Mouse (Mus musculus): ENCODE data around the gene Akap13. TPM values are rescaled to one million over a fixed set of nuclear protein-coding genes. Genes with fewer than 3 reads are reported as not detected.
"Not testable (repeated sequence)": the region's sequence is repeated elsewhere in the genome, so short reads cannot be mapped to it uniquely, and the experiment has no call there.

The Akap13 gene
- polyA plus RNA-seq, 1 experiment from 2014 or later, result 44.6 TPM

DNA sequence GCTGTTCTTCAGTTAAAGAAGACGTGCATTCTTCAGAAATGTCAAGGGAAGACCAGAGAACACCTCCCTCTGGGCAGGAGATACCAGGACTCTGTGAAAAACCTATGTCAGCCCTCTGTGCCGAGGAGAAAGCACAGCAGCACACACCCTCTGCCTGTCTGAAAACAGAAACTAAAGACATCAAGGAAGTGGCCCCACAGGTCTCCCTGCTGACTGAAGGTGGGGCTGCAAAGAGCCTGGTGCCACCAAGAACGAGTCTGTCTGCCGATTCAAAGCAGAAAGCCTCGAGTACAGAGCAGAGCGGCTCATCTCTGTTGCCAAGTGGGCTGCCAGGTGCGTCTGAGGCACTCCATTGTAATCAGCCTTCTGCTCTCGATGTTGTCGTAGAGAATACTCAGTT, 155.1 kb downstream of the Akap13 start:
- no peak for DNase-seq
- TF ChIP-seq CTCF (IDR thresholded peaks at IDR 0.05; ENCODE audit: low read depth), result no peak
- Histone ChIP-seq H3K27ac (ENCODE audit: low read depth) (peak overlapping the region; percentile 20; the same call in 1 of the 2 replicates), H3K4me2 (no peak overlapping the region), H3K27me3 (ENCODE audit: insufficient read depth, low read length) (no peaks in the 10 kb centered on the region), H3K36me3 (ENCODE audit: insufficient read depth) (peaks cover 34% of the 10 kb centered on the region), H3K4me1 (ENCODE audit: insufficient read depth) (0 out of 2 replicates have a peak, but pooled peaks cover 4% of the 10 kb centered on the region), H3K9me3 (ENCODE audit: low read depth, low read length) (no peaks in the 10 kb centered on the region), H3K9ac (no peak overlapping the region), H3K4me3 (ENCODE audit: low read depth, low read length) (no peak overlapping the region)
- no peak for ATAC-seq (ENCODE audit: insufficient read depth)
- WGBS, result 70% methylated on average over 9 of the region's 9 CpGs

DNA sequence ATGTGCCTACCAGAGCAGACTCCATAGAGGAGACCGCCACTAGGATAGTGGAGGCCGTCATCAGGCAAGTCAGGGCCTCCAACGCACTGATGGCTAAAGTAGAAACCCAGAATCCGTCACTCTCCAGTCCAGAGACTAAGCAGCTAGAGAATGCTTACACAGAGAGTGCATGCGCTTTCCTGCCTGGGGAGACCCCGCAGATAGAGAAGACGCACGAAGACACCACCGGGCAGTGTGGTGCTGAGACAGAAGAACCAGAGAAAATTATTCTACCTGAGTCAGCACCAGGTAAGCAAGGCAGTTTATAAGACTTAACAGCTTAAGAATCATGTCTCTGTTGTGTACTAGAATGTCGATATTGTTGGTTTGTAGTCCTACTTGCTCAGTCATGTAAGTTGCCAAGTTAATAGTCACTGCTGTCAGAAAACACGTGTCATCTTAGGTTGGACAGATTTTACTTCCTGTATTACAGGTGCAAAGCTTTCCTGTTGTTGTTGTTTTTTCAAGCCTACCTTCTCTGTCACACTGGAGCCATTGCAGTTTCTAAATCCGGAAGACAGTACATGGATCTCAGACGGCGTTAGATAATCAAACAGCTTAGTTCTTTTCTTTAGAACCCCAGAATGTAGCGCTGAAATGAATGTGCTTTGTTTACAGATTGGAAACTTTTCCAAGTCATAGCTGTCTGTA, 156.1 kb downstream of the Akap13 start:
- ATAC-seq (ENCODE audit: insufficient read depth), result peak; percentile 12; the same call in 1 of the 2 replicates
- WGBS, result 73% methylated on average over 15 of the region's 15 CpGs
- H3K4me1 ChIP-seq (ENCODE audit: insufficient read depth), result 0 out of 2 replicates have a peak, but pooled peaks cover 4% of the 10 kb centered on the region
- peaks cover 37% of the 10 kb centered on the region for H3K36me3 ChIP-seq (ENCODE audit: insufficient read depth)
- no peak for TF ChIP-seq CTCF (IDR thresholded peaks at IDR 0.05; ENCODE audit: low read depth)
- H3K4me2 ChIP-seq, result peak overlapping the region; percentile 44
- no peaks in the 10 kb centered on the region for H3K9me3 ChIP-seq (ENCODE audit: low read depth, low read length)
- no peaks in the 10 kb centered on the region for H3K27me3 ChIP-seq (ENCODE audit: insufficient read depth, low read length)
- no peak overlapping the region for H3K4me3 ChIP-seq (ENCODE audit: low read depth, low read length)
- H3K27ac ChIP-seq (ENCODE audit: low read depth), result peak overlapping the region; percentile 61
- no peak for DNase-seq
- no peak overlapping the region for H3K9ac ChIP-seq

DNA sequence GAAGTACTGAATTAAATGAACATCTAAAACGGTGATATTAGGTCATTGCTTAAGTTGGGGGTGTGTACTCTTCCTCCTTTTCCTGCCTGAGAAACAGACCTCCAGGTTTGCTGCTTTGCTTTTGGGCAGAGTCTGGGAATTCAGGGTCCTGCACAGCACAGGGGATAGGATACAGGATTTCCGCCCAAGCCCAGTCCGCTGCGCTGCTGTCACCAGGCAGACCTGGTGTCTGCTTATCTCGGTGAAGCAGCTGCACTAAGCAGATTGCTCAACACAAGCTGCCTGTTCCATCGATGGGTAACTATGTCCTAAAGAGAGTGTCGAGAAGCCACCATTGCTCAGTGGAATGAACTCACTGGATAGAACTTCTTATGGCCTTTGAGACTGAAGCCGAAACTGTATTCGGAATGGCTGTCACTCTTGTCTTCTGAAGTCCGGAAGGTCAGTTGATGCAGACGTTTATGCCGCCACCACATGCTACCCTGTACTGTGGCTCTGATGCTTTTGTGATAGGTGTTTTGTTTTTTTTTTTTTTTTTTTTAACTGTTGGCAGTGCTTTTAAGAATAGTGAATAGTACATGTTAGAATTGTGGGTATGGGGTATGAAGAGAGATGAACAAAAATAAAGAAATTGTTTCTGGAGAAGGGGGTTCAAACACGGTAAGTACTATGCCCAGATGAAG, 156.8 kb downstream of the Akap13 start:
- H3K27me3 ChIP-seq (ENCODE audit: insufficient read depth, low read length), result no peaks in the 10 kb centered on the region
- peak overlapping the region; percentile 44 for H3K4me2 ChIP-seq
- WGBS, result 43% methylated on average over 13 of the region's 13 CpGs
- 0 out of 2 replicates have a peak overlapping the region, but pooled peaks have one; percentile 25 for H3K9ac ChIP-seq
- H3K36me3 ChIP-seq (ENCODE audit: insufficient read depth), result peaks cover 37% of the 10 kb centered on the region
- H3K9me3 ChIP-seq (ENCODE audit: low read depth, low read length), result no peaks in the 10 kb centered on the region
- H3K4me1 ChIP-seq (ENCODE audit: insufficient read depth), result 0 out of 2 replicates have a peak, but pooled peaks cover 4% of the 10 kb centered on the region
- no peak for TF ChIP-seq CTCF (IDR thresholded peaks at IDR 0.05; ENCODE audit: low read depth)
- ATAC-seq (ENCODE audit: insufficient read depth) (peak; percentile 86), DNase-seq (peak; percentile 69)
- H3K4me3 ChIP-seq (ENCODE audit: low read depth, low read length), result peak overlapping the region; percentile 19
- peak overlapping the region; percentile 61 for H3K27ac ChIP-seq (ENCODE audit: low read depth)

DNA sequence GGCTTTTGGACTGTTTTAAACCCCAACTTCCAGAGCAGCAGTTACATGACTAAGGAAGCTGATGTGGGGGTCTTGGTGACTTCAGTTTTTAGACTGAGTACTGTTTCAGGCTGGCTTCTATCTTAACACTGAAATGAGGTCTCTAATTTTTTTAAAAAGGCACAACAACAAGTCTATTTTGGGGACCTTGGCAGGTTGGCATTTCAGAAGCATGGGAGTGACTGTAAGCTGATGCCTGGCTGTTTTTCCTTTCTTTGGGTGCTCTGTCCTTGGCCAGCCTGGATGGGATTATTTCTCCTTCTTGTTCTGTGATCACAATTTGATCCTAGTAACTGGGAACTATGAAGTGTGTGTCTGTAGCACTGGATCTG, 157.3 kb downstream of the Akap13 start:
- TF ChIP-seq CTCF (IDR thresholded peaks at IDR 0.05; ENCODE audit: low read depth), result no peak
- no peak for DNase-seq
- no peak for ATAC-seq (ENCODE audit: insufficient read depth)
- peak overlapping the region; percentile 19 for H3K4me3 ChIP-seq (ENCODE audit: low read depth, low read length)
- H3K9ac ChIP-seq, result 0 out of 2 replicates have a peak overlapping the region, but pooled peaks have one; percentile 25
- H3K27ac ChIP-seq (ENCODE audit: low read depth), result peak overlapping the region; percentile 61
- no peaks in the 10 kb centered on the region for H3K27me3 ChIP-seq (ENCODE audit: insufficient read depth, low read length)
- peaks cover 37% of the 10 kb centered on the region for H3K36me3 ChIP-seq (ENCODE audit: insufficient read depth)
- no peaks in the 10 kb centered on the region for H3K9me3 ChIP-seq (ENCODE audit: low read depth, low read length)
- H3K4me1 ChIP-seq (ENCODE audit: insufficient read depth), result 0 out of 2 replicates have a peak, but pooled peaks cover 4% of the 10 kb centered on the region
- H3K4me2 ChIP-seq, result peak overlapping the region; percentile 44

DNA sequence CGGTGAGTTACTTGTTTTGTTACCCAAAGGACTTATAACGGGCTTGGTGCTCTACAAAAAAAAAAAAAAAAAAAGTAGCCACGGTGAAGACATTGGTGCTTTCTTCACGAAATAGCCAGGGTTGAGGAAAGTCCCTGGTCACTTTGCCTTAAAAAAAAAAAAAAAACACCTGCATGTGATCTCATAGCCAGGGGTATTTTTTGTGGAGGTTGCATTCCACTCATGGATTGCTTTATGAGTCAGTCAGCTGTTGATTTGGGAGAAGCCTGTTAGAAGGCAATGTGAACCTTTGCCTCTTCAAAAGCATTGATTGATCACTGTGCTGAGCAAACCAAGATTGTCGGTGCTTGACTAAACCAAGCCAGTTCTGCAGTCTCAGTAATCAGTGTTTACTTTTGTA, 157.9 kb downstream of the Akap13 start:
- Histone ChIP-seq H3K36me3 (ENCODE audit: insufficient read depth) (peaks cover 37% of the 10 kb centered on the region), H3K4me2 (peak overlapping the region; percentile 44), H3K27ac (ENCODE audit: low read depth) (no peak overlapping the region), H3K9ac (no peak overlapping the region; the same call in 1 of the 2 replicates), H3K4me1 (ENCODE audit: insufficient read depth) (0 out of 2 replicates have a peak, but pooled peaks cover 4% of the 10 kb centered on the region), H3K9me3 (ENCODE audit: low read depth, low read length) (no peaks in the 10 kb centered on the region), H3K4me3 (ENCODE audit: low read depth, low read length) (peak overlapping the region; percentile 19; the same call in 1 of the 2 replicates), H3K27me3 (ENCODE audit: insufficient read depth, low read length) (no peaks in the 10 kb centered on the region)
- ATAC-seq (ENCODE audit: insufficient read depth) (no peak), DNase-seq (no peak)
- WGBS, result 35% methylated on average over 5 of the region's 5 CpGs
- no peak for TF ChIP-seq CTCF (IDR thresholded peaks at IDR 0.05; ENCODE audit: low read depth)

DNA sequence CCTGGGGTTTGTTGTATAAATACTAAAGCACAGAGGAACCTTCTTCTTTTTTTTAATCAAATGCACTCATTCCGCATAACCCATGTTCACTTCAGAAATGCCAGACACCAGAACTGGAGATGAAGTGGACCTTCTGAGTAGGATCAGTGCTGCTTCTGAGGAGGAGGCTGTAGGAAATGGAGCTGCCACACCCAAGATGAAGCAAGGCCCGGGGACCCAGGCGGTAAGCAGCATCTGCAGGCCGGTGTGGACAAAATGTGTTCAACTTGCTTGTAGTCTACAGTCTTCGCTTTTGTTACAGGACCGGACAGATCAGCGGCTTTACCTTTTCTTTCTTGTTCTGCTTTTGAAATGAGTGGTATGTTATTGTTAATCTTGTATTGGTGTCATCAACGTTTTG, 159.5 kb downstream of the Akap13 start:
- WGBS, result 87% methylated on average over 8 of the region's 8 CpGs
- Histone ChIP-seq H3K4me2 (no peak overlapping the region), H3K27ac (ENCODE audit: low read depth) (no peak overlapping the region), H3K9ac (no peak overlapping the region), H3K27me3 (ENCODE audit: insufficient read depth, low read length) (no peaks in the 10 kb centered on the region), H3K36me3 (ENCODE audit: insufficient read depth) (peaks cover 22% of the 10 kb centered on the region), H3K9me3 (ENCODE audit: low read depth, low read length) (no peaks in the 10 kb centered on the region), H3K4me1 (ENCODE audit: insufficient read depth) (0 out of 2 replicates have a peak, but pooled peaks cover 4% of the 10 kb centered on the region), H3K4me3 (ENCODE audit: low read depth, low read length) (no peak overlapping the region)
- no peak for ATAC-seq (ENCODE audit: insufficient read depth)
- DNase-seq, result no peak
- TF ChIP-seq CTCF (IDR thresholded peaks at IDR 0.05; ENCODE audit: low read depth), result no peak

DNA sequence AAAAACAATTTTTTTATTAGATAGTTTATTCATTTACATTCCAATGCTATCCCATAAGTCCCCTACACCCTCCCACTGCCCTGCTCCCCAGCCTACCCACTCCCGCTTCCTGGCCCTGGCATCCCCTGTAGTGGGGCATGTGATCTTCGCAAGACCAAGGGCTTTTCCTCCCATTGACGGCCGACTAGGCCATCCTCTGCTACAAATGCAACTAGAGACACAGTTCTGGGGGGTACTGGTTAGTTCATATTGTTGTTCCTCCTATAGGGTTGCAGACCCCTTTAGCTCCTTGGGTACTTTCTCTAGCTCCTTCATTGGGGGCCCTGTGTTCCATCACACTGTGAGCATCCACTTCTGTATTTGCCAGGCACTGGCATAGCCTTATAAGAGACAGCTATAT, 161.9 kb downstream of the Akap13 start:
- H3K36me3 ChIP-seq (ENCODE audit: insufficient read depth), result peaks cover 12% of the 10 kb centered on the region; the same call in 1 of the 2 replicates

More for the DNA sequence above, 161.9 kb downstream of the Akap13 start:
- H3K4me3 ChIP-seq (ENCODE audit: low read depth, low read length); H3K4me2 ChIP-seq; H3K9me3 ChIP-seq (ENCODE audit: low read depth, low read length); H3K27ac ChIP-seq (ENCODE audit: low read depth); H3K9ac ChIP-seq; ATAC-seq (ENCODE audit: insufficient read depth); DNase-seq; H3K4me1 ChIP-seq (ENCODE audit: insufficient read depth); H3K27me3 ChIP-seq (ENCODE audit: insufficient read depth, low read length): not testable (repeated sequence)
- WGBS, result 93% methylated on average over 4 of the region's 4 CpGs

All from lung, embryonic 14.5 days (tissue).